Mouse (Mus musculus): ENCODE measurements around the gene Ngly1. TPM values are rescaled to one million over a fixed set of nuclear protein-coding genes. Genes with fewer than 3 reads are reported as not detected.

The Ngly1 gene
- 27.6 and 27.7 TPM in 2 replicates for polyA plus RNA-seq (2016; fragmentation: Nextera tagmentation; extraction: Ambion mirVana)

- Histone ChIP-seq H3K4me3 (peak within 1 kb of the TSS; percentile 79), H3K27ac (peak within 1 kb of the TSS; percentile 83), H3K4me1 (peaks cover 7% of the 10 kb centered on the region), H3K36me3 (no peaks in the 10 kb centered on the region), H3K9me3 (replicated peaks) (no peaks in the 10 kb centered on the region), H3K9ac (peak within 1 kb of the TSS; percentile 84), H3K27me3 (no peaks in the 10 kb centered on the region), H3K4me2 (replicated peaks) (peak within 1 kb of the TSS; percentile 84)
- under 1% methylated on average over 53 of the region's 65 CpGs for WGBS
- peak; percentile 99 for ATAC-seq (ENCODE audit: low FRiP score)
These were observed at the start of gene Ngly1, which contains the start of gene Oxsm for GRCm38 (mm10) chr14:16249171-16249874. Gene Ngly1 (plus strand): TSS chr14:16249280. Gene Oxsm (minus strand): TSS chr14:16249808.

DNA sequence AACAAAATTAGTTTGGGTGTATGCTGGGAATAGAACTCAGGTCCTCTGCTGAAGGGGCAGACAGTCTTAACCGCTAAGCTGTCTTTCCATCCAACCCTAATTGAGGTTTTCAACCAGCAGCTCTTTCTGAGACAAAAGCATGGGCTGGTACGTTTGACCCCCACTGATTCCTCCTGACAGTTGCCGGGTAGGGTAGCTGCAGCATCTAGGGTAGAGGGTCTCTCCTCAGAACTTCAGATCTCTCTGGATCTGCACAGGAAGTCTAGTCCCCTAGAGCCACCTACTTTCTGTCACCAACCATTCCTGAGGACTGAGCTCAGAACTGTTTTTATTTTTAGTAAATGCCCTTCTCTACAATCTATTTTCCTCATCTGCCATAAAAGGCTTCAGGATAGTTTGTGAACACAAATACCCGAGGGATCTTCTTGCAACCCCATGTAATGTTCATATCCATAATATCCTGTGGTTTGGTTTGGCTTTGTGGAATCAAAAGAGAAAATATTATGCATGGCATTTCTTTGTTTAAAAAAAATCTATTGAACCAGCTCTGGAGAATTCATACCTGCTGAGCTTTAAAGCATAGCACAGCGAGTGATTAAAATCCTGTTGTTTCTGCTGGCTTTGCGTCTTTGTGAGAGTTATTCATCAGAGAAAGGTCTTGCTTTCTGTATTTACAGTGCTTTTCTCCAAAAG lies 48.7 kb upstream of the Ngly1 start:
- ATAC-seq (ENCODE audit: low FRiP score), result peak; percentile 26
- Histone ChIP-seq H3K9ac (no peak overlapping the region), H3K4me3 (no peak overlapping the region), H3K36me3 (no peaks in the 10 kb centered on the region), H3K27ac (peak overlapping the region; percentile 79), H3K9me3 (replicated peaks) (no peaks in the 10 kb centered on the region), H3K4me2 (replicated peaks) (peak overlapping the region; percentile 41), H3K27me3 (0 out of 2 replicates have a peak, but pooled peaks cover 4% of the 10 kb centered on the region), H3K4me1 (peaks cover 12% of the 10 kb centered on the region)
- WGBS, result 19% methylated on average over 6 of the region's 6 CpGs

DNA sequence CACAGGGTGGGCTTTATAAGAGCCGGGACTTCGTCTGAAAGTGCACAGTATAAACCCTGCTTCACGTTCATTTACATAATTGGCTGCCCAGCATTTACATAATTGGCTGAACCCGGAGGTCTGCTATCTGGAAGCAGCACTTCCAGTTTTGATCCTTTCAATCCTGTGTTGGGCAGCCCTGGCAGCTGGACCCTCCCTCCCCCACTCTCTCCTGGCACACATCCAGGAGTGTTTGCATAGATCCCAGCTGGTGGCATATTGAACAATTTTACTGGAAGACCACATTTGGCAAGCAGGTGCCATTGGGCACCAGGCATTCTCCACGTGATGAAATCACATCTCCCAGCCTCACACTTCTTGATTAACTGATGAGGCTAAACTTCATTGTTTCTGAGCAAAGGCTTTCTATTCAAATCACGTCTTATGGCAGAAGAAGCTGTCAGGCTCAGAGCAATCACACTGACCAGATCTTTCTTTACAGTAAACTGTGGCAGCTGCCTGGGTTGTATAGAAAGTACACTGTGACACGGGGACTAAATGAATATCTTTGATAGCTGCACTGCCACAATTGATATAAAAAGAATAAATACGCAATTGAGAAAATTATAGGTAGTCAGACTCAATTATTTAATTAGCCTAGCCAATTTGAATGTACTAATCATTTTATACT lies 48.0 kb upstream of the Ngly1 start:
- no peak overlapping the region for H3K9ac ChIP-seq
- H3K9me3 ChIP-seq (replicated peaks), result no peaks in the 10 kb centered on the region
- H3K27ac ChIP-seq, result peak overlapping the region; percentile 79
- peak; percentile 97 for ATAC-seq (ENCODE audit: low FRiP score)
- H3K4me1 ChIP-seq, result peaks cover 12% of the 10 kb centered on the region
- H3K4me2 ChIP-seq (replicated peaks), result peak overlapping the region; percentile 41
- H3K36me3 ChIP-seq, result no peaks in the 10 kb centered on the region
- no peak overlapping the region for H3K4me3 ChIP-seq
- H3K27me3 ChIP-seq, result 0 out of 2 replicates have a peak, but pooled peaks cover 4% of the 10 kb centered on the region
- WGBS, result 22% methylated on average over 8 of the region's 8 CpGs

- H3K4me1 ChIP-seq, result peaks cover 12% of the 10 kb centered on the region
- 0 out of 2 replicates have a peak, but pooled peaks cover 4% of the 10 kb centered on the region for H3K27me3 ChIP-seq
- no peaks in the 10 kb centered on the region for H3K36me3 ChIP-seq
- WGBS, result 35% methylated on average over 3 of the region's 3 CpGs
- no peak overlapping the region for H3K4me3 ChIP-seq
- H3K9me3 ChIP-seq (replicated peaks), result no peaks in the 10 kb centered on the region
- H3K4me2 ChIP-seq (replicated peaks), result no peak overlapping the region
- no peak overlapping the region for H3K9ac ChIP-seq
- H3K27ac ChIP-seq, result peak overlapping the region; percentile 60; the same call in 1 of the 2 replicates
- peak; percentile 24; the same call in 1 of the 2 replicates for ATAC-seq (ENCODE audit: low FRiP score)
These were observed 47.4 kb upstream of the Ngly1 start for GRCm38 (mm10) chr14:16201673-16202072.

DNA sequence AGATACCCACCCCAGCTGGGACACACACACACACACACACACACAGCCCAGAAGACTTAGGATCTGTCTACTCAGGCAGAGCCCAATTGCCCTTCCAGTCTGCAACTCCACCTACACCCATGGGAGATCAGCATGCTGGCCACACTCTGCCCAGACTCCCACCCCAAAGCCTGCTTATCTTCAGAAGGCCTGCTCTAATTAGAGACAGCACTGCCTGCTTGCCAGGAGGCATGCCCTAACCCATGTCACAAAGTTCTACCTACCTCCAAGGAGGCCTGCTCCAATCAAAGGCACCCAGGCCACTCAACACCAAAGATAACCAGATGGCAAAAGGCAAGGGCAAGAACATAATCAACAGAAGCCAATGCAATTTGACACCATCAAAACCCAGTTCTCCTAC lies 41.4 kb upstream of the Ngly1 start:
- Histone ChIP-seq H3K27me3 (0 out of 2 replicates have a peak, but pooled peaks cover 4% of the 10 kb centered on the region), H3K4me2 (replicated peaks) (no peak overlapping the region), H3K9me3 (replicated peaks) (no peaks in the 10 kb centered on the region), H3K4me3 (no peak overlapping the region), H3K27ac (no peak overlapping the region), H3K4me1 (peaks cover under 1% of the 10 kb centered on the region; the same call in 1 of the 2 replicates), H3K9ac (no peak overlapping the region), H3K36me3 (no peaks in the 10 kb centered on the region)
- ATAC-seq (ENCODE audit: low FRiP score), result no peak

GRCm38 (mm10) chr14:16219015-16219414 lies 30.1 kb upstream of the Ngly1 start:
- no peak for ATAC-seq (ENCODE audit: low FRiP score)
- WGBS, result 59% methylated on average over 2 of the region's 2 CpGs
- Histone ChIP-seq H3K9me3 (replicated peaks) (no peaks in the 10 kb centered on the region), H3K4me1 (no peaks in the 10 kb centered on the region), H3K36me3 (no peaks in the 10 kb centered on the region), H3K4me2 (replicated peaks) (no peak overlapping the region), H3K4me3 (no peak overlapping the region), H3K9ac (no peak overlapping the region), H3K27me3 (no peaks in the 10 kb centered on the region), H3K27ac (no peak overlapping the region)

GRCm38 (mm10) chr14:16229395-16229794 lies 19.7 kb upstream of the Ngly1 start:
- WGBS, result 81% methylated on average over 2 of the region's 2 CpGs
- no peak overlapping the region for H3K9ac ChIP-seq
- H3K4me1 ChIP-seq, result no peaks in the 10 kb centered on the region
- no peaks in the 10 kb centered on the region for H3K27me3 ChIP-seq
- no peaks in the 10 kb centered on the region for H3K36me3 ChIP-seq
- no peaks in the 10 kb centered on the region for H3K9me3 ChIP-seq (replicated peaks)
- H3K27ac ChIP-seq, result no peak overlapping the region
- ATAC-seq (ENCODE audit: low FRiP score), result no peak
- H3K4me3 ChIP-seq, result no peak overlapping the region
- H3K4me2 ChIP-seq (replicated peaks), result no peak overlapping the region

- Histone ChIP-seq H3K9me3 (replicated peaks) (no peaks in the 10 kb centered on the region), H3K27ac (no peak overlapping the region), H3K4me1 (no peaks in the 10 kb centered on the region), H3K4me2 (replicated peaks) (no peak overlapping the region), H3K36me3 (no peaks in the 10 kb centered on the region), H3K27me3 (no peaks in the 10 kb centered on the region), H3K4me3 (no peak overlapping the region), H3K9ac (no peak overlapping the region)
- ATAC-seq (ENCODE audit: low FRiP score), result no peak
These were observed 18.5 kb upstream of the Ngly1 start for GRCm38 (mm10) chr14:16230581-16230980.

- Histone ChIP-seq H3K9ac (no peak overlapping the region), H3K27me3 (no peaks in the 10 kb centered on the region), H3K27ac (no peak overlapping the region), H3K36me3 (no peaks in the 10 kb centered on the region), H3K9me3 (replicated peaks) (peaks cover 6% of the 10 kb centered on the region; the same call in 1 of the 2 replicates), H3K4me2 (replicated peaks) (no peak overlapping the region), H3K4me3 (no peak overlapping the region), H3K4me1 (no peaks in the 10 kb centered on the region)
- no peak for ATAC-seq (ENCODE audit: low FRiP score)
- WGBS, result 39% methylated on average over 1 of the region's 1 CpGs
These were observed 15.6 kb upstream of the Ngly1 start for GRCm38 (mm10) chr14:16233515-16233914.

GRCm38 (mm10) chr14:16236466-16236865 lies 12.6 kb upstream of the Ngly1 start:
- no peak overlapping the region for H3K27ac ChIP-seq
- 69% methylated on average over 3 of the region's 3 CpGs for WGBS
- H3K4me2 ChIP-seq (replicated peaks), result no peak overlapping the region
- no peaks in the 10 kb centered on the region for H3K4me1 ChIP-seq
- H3K9ac ChIP-seq, result no peak overlapping the region
- no peaks in the 10 kb centered on the region for H3K27me3 ChIP-seq
- H3K36me3 ChIP-seq, result no peaks in the 10 kb centered on the region; the same call in 1 of the 2 replicates
- H3K4me3 ChIP-seq, result no peak overlapping the region
- ATAC-seq (ENCODE audit: low FRiP score), result no peak
- peaks cover 6% of the 10 kb centered on the region; the same call in 1 of the 2 replicates for H3K9me3 ChIP-seq (replicated peaks)

DNA sequence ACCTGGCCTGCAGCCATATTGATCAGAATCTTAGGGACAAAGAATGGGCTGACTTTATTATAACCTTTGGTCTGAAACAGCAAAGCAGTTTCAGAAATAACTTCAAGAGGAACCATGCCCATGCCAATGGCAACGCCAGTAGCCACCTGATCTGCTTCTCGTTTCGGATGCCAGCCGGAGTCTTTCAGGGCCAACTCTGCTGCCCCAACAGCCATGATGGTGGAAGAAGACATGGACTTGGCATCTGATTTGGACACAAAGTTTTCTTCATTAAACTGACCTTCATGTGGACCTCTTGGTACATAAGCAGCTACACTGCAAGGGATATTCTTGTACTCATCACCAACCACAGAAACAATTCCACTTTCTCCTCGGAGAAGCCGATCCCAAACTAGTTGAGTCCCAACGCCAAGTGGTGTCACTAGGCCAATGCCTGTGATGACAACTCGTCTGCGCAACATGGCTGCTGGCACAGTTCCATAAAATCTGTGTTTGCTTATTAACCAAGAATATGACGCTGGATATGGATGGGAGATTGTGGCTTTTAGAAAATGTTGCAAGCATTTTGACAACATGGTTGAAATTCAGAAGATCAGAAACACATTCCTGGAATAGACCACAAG lies 6.8 kb upstream of the Ngly1 start:
- H3K36me3 ChIP-seq, result no peaks in the 10 kb centered on the region; the same call in 1 of the 2 replicates
- H3K9ac ChIP-seq, result peak overlapping the region; percentile 75; the same call in 1 of the 2 replicates
- H3K4me2 ChIP-seq (replicated peaks), result peak overlapping the region; percentile 72
- no peak overlapping the region for H3K27ac ChIP-seq
- WGBS, result 96% methylated on average over 10 of the region's 10 CpGs
- H3K4me3 ChIP-seq, result peak overlapping the region; percentile 58; the same call in 1 of the 2 replicates
- no peaks in the 10 kb centered on the region for H3K27me3 ChIP-seq
- peaks cover 11% of the 10 kb centered on the region for H3K4me1 ChIP-seq
- peaks cover 5% of the 10 kb centered on the region; the same call in 1 of the 2 replicates for H3K9me3 ChIP-seq (replicated peaks)
- no peak for ATAC-seq (ENCODE audit: low FRiP score)

All from hindbrain, embryonic 12.5 days (tissue).